Mouse (Mus musculus) embryonic fibroblast, embryonic 13.5 days (primary cell): ENCODE measurements around the gene Ryr1.

Experiments
- CTCF ChIP-seq: IDR thresholded peaks from 2 replicates; pipeline ENCODE4 v1.5.1; 2011; ENCODE audit warnings: mild to moderate bottlenecking, control low read depth, low read length, moderate library complexity, borderline replicate concordance; ENCODE audit not compliant: insufficient read depth
- POLR2A ChIP-seq: IDR thresholded peaks from 2 replicates; pipeline ENCODE4 v1.6.1; 2011; ENCODE audit warnings: low read depth, mild to moderate bottlenecking, control low read depth, low read length, moderate library complexity

DNA sequence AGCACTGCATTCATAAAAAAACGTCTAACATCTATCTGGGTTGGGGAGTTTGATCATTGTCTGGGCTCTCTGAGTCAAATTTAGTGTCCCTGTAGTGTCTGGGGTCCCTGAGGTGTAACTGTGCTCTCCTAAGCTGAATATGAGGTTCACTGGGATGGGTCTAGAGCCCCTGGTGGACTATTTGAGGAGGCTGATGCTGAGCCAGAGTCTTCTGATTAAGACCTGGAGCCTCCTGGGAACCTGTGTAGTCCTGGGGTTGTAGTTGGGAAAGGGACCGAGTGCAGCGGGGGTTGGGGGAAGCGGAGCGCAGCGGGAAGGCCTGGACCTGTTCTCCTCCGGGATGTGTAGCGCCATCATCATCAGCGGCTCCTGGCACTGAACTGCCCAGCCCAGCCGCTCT lies 38.1 kb downstream of the Ryr1 start:
- TF ChIP-seq CTCF (no peak), POLR2A (no peak)
